Mouse (Mus musculus) erythroblast, embryonic 14.5 days (primary cell): Measurements from ENCODE around the gene Hist1h1c.

Experiments used
- GATA1 ChIP-seq: IDR thresholded peaks from 2 replicates; pipeline ENCODE4 v1.6.1; 2012; ENCODE audit warnings: low read length, inconsistent platforms, mixed read lengths
- TAL1 ChIP-seq: IDR thresholded peaks from 3 replicates; pipeline ENCODE4 v1.6.1; 2012; ENCODE audit warnings: low read length, inconsistent platforms, mixed read lengths

- no peak for TF ChIP-seq TAL1
- no peak for TF ChIP-seq GATA1
Measured at GRCm38 (mm10) chr13:23697491-23698299, 40.9 kb upstream of the Hist1h1c start.
